Mouse (Mus musculus) testis, postnatal 10 days (tissue): ENCODE data around the gene Acta1.

Experiments
- DNase-seq: peaks from one replicate; pipeline ENCODE4 v3.0.0; 2021; ENCODE audit warnings: low spot score

The Acta1 gene

GRCm38 (mm10) chr8:123894502-123895097, at the start of gene Acta1:
Gene Acta1 (minus strand): TSS chr8:123894751.
- no peak for DNase-seq

- no peak for DNase-seq
These were observed 34.5 kb upstream of the Acta1 start for GRCm38 (mm10) chr8:123929026-123929425.

GRCm38 (mm10) chr8:123925671-123926070, 31.1 kb upstream of the Acta1 start:
- no peak for DNase-seq

- peak; percentile 87 for DNase-seq
These were observed 30.2 kb upstream of the Acta1 start for GRCm38 (mm10) chr8:123924719-123925118.

GRCm38 (mm10) chr8:123914635-123915034, 20.1 kb upstream of the Acta1 start:
- no peak for DNase-seq

- no peak for DNase-seq
These were observed 17.7 kb upstream of the Acta1 start for GRCm38 (mm10) chr8:123912265-123912664.

- no peak for DNase-seq
These were observed 13.1 kb upstream of the Acta1 start for GRCm38 (mm10) chr8:123907604-123908003.

GRCm38 (mm10) chr8:123902653-123903052, 8.1 kb upstream of the Acta1 start:
- no peak for DNase-seq

- no peak for DNase-seq
These were observed 4.8 kb upstream of the Acta1 start for GRCm38 (mm10) chr8:123899366-123899765.

GRCm38 (mm10) chr8:123898576-123898975, 4.0 kb upstream of the Acta1 start:
- DNase-seq, result no peak

GRCm38 (mm10) chr8:123896774-123897173, 2.2 kb upstream of the Acta1 start:
- no peak for DNase-seq

GRCm38 (mm10) chr8:123896366-123896761, 1.8 kb upstream of the Acta1 start:
- DNase-seq, result no peak

GRCm38 (mm10) chr8:123895680-123896365, 1.3 kb upstream of the Acta1 start:
- no peak for DNase-seq

GRCm38 (mm10) chr8:123895230-123895629, 679 bp upstream of the Acta1 start:
- no peak for DNase-seq

- DNase-seq, result no peak
These were observed 1.1 kb downstream of the Acta1 start for GRCm38 (mm10) chr8:123893413-123893812.

GRCm38 (mm10) chr8:123892586-123893155, 1.9 kb downstream of the Acta1 start:
- DNase-seq, result no peak

- DNase-seq, result no peak
These were observed 2.5 kb downstream of the Acta1 start for GRCm38 (mm10) chr8:123891883-123892585.

GRCm38 (mm10) chr8:123891271-123891670, 3.3 kb downstream of the Acta1 start:
- peak; percentile 72 for DNase-seq

- DNase-seq, result no peak
These were observed 4.8 kb downstream of the Acta1 start for GRCm38 (mm10) chr8:123889797-123890196.

GRCm38 (mm10) chr8:123887956-123888355, 6.6 kb downstream of the Acta1 start:
- no peak for DNase-seq

GRCm38 (mm10) chr8:123887163-123887562, 7.4 kb downstream of the Acta1 start:
- DNase-seq, result no peak

GRCm38 (mm10) chr8:123884721-123885565, 9.6 kb downstream of the Acta1 start:
- no peak for DNase-seq
